Mouse (Mus musculus): ENCODE measurements around the gene Mlx.

The Mlx gene

GRCm38 (mm10) chr11:101138536-101139181 is 51.6 kb downstream of the Mlx start:
- DNase-seq (ENCODE audit: low spot score), result no peak

DNA sequence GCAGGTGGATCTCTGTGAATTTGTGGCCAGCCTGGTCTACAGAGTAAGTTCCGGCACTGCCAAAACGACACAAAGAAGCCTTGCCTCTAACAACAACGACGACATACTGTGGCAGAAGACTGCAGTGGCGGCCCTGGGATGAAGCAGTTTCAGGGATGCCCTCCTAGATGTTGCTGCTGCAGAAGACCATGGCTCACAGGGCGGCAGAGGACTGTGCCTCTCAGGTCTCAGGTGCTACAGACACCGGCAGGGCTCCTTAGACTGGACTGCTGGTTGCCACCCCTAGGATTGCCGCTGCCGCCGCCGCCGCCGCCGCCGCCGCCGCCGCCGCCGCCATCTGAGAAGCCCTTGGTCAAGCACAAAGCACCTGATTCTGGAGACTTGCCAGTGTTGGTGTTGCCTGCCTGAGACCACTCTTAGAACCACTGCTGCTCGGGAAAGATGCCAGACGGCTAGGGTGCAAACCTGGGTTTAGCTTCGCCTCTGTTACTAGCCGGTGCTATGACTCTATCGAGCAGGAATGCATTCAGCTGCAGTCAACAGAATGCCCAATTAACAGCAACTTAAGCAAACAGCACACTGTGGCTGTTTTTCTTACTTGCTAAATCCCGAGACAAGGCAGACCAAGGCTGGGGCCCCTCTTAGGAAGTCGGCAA is 53.2 kb downstream of the Mlx start:
- no peak for DNase-seq (ENCODE audit: low spot score)

GRCm38 (mm10) chr11:101141088-101141487 is 54.0 kb downstream of the Mlx start:
- no peak for DNase-seq (ENCODE audit: low spot score)

Measured in left cerebral cortex, adult 11 months (tissue).